Mouse (Mus musculus): ENCODE data around the gene Gsdma3.
A peak's percentile ranks its signal among the peaks of the same experiment; 100 is the strongest.

Gene Gsdma3

GRCm38 (mm10) chr11:98625611-98626410 is at the start of gene Gsdma3, which contains the start of gene Gm12355:
Gene Gsdma3, plus strand, starts transcription at chr11:98626360.
Gene Gm12355, minus strand, starts transcription at chr11:98625661.
- no peak for DNase-seq (ENCODE audit: low read depth, low spot score)

DNA sequence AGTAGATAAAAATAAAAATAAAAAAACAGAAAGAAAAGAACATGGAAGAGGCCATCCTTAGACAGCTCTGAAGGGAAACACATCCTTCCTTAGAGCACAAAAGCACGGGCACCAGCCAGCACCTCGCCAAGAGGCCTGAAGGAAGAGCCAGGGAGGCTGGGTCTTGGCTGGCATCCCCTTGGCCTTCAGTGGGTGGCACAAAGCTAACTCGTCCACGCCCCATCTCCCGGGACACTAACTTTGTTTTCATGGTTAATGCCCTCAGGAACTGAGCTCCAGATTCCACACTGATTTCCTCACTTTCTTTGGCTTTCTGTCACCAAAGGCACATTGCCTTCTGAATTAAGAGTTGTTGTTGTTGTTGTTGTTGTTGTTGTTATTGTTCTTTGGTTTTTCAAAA is 48.4 kb upstream of the Gsdma3 start:
- DNase-seq (ENCODE audit: low read depth, low spot score) = no peak

GRCm38 (mm10) chr11:98580301-98581121 is 45.6 kb upstream of the Gsdma3 start:
- no peak for DNase-seq (ENCODE audit: low read depth, low spot score)

GRCm38 (mm10) chr11:98581286-98582029 is 44.7 kb upstream of the Gsdma3 start:
- no peak for DNase-seq (ENCODE audit: low read depth, low spot score)

DNA sequence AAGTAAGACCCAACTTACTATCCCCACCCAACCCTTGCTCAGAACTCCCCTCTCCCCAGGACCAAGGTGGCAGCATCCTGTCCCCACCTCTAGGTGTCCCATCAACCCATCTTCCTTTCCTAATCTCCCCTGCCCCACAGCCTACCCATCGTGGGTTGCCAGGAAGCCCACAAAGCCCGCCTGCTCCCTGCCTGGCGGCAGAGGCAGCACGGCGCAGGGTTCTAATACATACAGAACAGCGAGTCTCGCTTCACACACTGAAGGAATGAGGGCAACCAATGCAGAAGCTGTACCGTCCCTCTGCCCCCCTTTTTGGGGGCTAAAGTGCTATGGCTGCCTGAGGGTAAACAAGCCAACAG is 44.2 kb upstream of the Gsdma3 start:
- DNase-seq (ENCODE audit: low read depth, low spot score) = no peak

DNA sequence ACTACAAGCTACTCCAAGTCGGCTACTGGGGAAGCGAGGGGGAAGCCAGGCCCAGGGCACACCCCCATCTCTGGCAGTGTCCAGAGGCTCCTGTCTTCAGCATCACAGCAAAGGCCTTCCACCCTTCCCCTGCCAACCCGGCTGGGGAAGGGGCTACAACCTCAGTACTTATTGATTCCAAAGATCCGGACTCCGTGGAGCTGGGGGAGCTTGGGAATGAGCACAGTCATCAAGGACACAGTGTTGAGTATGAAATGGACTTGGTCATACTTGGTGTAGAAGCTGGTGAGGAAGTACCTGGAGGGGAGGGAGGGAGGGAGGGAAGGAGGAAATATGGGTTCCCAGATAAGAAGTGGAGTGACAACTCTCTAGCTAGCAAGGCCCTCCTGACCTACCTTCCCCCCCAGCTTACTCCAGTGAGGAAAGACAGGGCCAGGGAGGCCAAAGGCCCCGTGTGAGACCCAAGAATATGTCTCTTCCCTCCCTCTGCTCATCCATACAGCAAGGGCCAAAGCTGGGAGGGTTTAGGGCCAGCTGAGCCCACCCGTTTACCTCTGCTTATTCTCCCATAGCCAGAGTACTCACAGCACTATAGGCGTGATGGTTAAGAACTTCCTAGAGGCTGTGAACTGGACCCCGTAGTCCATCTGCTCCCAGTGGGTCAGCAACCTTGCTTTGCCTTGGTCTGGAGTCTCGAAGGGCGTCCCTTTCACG is 43.5 kb upstream of the Gsdma3 start:
- DNase-seq (ENCODE audit: low read depth, low spot score) = no peak

- DNase-seq (ENCODE audit: low read depth, low spot score) = no peak
Measured at GRCm38 (mm10) chr11:98583265-98583552, 43.0 kb upstream of the Gsdma3 start.

DNA sequence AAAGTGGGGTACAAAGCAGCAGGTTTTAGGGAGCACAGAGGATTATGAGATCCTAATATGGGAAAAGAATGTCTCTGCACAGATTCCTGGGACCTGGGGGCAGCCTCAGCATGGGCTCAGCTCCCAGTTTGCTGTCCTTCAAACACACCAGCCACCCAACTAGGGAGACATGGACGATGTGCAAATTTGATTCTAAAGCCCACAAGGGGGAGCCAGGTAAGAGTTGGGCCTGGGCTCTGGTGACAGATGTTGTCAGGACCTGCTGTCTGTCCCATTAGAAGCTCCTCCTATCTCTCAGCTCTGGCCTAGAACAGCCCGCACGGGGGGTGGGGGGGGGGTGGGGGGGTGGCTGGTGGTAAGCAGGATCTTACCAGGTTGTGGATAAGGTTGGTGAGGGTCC is 42.6 kb upstream of the Gsdma3 start:
- no peak for DNase-seq (ENCODE audit: low read depth, low spot score)

DNA sequence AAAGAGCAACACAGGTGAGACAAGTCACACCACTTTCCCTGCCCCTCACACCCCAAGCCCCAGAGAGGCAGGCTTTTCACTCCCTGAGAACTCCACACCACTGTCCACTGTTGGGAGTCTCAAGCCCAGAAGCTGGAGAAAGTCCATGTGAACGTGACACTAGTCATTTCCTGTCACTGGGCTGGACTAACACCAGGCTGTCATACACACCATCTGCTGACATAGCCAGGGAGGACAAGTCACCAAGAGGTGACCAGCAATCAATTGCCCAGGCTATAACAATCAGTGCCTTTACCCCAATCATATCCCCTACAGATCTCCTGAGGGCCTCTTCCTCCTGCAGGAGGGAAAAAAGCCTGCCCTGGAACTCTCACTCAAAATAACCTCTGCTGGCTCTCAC is 42.0 kb upstream of the Gsdma3 start:
- no peak for DNase-seq (ENCODE audit: low read depth, low spot score)

DNA sequence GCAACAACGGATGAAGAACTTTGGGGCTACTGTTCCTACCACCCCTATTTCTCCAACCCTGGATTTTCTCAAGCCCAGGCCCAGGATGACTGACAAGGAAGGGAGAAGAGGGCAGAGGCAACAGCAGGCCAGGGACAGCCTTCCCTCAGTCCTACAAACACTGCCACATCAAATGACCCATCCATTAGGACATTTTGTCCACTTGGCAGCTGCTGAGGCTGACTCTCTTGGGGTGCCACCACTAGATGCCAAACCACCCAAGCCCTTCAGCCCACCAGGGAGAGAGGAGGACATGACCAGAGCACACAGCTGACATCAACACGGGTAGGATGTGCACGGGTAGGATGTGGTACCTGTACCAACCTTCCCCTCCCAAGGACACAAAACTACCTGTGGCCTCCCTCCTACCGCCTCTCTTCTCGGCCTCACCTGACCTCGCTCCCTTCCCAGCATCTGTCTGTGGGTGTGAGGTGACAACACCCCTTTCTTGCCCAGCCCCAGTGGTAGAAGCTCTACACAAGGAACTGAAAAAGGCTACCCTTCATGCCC is 41.5 kb upstream of the Gsdma3 start:
- DNase-seq (ENCODE audit: low read depth, low spot score) = no peak

- DNase-seq (ENCODE audit: low read depth, low spot score) = peak; percentile 12
Measured at GRCm38 (mm10) chr11:98586087-98586891, 39.9 kb upstream of the Gsdma3 start.

- DNase-seq (ENCODE audit: low read depth, low spot score) = peak; percentile 98
Measured at GRCm38 (mm10) chr11:98586892-98587563, 39.1 kb upstream of the Gsdma3 start, which contains the start of gene Ormdl3. Gene Ormdl3, minus strand, starts transcription at chr11:98587368.

- DNase-seq (ENCODE audit: low read depth, low spot score) = peak; percentile 66
Measured at GRCm38 (mm10) chr11:98587684-98588546, 38.2 kb upstream of the Gsdma3 start.

DNA sequence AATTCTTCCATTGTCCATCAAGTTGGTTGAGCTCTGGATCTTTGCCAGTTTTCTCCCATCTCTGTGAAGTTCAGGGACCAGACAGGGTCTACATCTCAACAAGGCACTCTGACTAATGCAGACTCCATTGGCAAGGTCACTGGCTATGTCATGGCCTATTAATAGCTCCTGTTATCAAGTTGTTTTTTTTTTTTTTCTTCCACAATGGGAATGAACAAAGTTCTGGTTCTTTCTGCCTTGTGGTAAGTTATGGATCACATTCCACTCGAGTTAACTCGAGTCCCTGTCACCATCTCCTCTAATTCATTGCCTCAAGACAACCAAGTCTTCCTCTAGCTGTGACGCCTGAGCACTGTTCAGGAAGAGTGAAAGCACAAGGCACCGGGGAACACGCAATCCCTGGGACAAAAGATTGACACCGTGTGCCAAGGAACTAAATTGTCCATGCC is 37.3 kb upstream of the Gsdma3 start:
- DNase-seq (ENCODE audit: low read depth, low spot score) = no peak

DNA sequence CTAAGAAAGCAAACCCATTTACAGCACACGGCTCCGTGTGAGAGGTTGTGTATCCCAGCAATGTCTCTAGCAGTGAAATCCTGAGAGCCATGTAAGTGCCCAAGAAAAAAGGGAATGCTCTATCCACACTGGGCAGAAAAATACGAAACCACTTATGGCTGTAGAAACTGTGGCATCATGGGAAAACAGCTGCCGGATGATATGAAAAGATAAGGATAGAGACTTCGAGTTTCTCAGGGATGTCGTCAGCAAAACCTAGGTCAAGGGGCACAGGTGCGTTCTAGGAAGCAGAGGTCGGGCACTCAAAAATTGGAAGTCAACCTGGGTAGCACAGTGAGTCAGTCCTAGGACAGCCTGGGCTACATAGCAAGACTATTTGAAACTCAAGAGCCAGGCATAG is 36.9 kb upstream of the Gsdma3 start:
- DNase-seq (ENCODE audit: low read depth, low spot score) = no peak

DNA sequence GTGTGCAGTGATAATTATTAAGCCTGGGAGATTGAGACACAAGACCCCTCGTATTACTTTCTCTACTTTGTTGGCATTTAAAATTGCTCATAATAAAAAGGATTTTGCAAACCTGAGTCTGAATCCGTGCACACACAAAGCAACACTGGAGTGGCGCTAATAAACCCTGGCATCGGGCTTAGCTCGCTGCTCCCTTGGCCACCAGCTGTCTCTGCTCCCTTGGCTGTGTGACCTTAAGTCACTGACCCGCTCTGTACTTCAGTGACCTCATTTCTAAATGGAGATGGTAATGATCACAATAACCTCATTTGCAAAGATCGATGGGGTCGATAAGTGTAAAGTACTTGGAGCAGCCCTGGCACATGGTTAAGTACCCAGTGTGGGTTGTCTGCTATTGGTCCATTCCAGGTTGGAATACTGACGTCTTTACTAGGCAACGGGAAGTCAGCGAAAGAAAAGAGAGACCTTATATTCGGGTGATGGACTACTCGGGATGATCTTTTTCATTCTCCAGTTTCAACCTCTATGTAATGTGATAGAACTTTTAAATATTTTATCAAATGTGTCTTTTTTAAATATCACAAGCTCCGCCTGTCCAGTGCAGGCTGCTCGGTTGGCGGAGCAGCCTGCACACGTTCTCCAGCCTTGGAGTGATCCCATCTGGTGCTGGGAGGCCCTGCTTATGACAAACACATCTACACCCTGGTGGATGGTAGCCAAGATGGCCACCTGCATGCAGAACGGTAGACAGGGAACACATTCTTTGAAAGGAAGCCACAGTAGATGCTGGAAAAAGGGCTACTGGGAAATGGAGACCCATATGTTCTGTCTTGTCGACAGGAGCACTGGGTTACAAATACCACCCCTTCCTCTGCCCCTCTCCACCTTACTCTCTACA is 35.4 kb upstream of the Gsdma3 start:
- peak; percentile 90 for DNase-seq (ENCODE audit: low read depth, low spot score)

GRCm38 (mm10) chr11:98595021-98595420 is 31.1 kb upstream of the Gsdma3 start:
- DNase-seq (ENCODE audit: low read depth, low spot score) = no peak

GRCm38 (mm10) chr11:98595473-98595872 is 30.7 kb upstream of the Gsdma3 start:
- no peak for DNase-seq (ENCODE audit: low read depth, low spot score)

Data from brain, adult 2 months (tissue).